Mouse (Mus musculus): ENCODE results near the gene Hist1h2bh.

DNA sequence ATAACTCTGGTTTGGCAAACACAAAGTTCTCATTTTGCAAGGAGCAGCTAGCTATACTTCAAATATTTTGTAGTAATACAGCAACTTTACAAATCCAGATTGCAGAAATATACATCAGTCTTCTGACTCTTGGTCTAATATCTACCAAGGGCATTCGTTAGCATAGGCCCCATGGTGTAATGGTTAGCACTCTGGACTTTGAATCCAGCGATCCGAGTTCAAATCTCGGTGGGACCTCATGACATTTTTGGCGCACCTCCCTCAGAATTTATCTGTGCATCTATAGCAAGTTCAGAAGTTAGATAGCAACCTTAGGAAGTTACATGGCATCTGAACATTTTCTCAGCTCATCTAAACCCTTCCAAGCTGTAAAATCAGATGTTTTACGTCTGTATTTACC, 24.3 kb downstream of the Hist1h2bh start:
- TF ChIP-seq CTCF (IDR thresholded peaks at IDR 0.05; ENCODE audit: borderline replicate concordance, extremely low read depth, insufficient read depth, insufficient read length) (no peak), POLR2A (IDR thresholded peaks at IDR 0.05; ENCODE audit: borderline replicate concordance, extremely low read depth, insufficient read depth, insufficient read length, poor library complexity, severe bottlenecking) (no peak)

Measured in brain, embryonic 14.5 days (tissue).